Mouse (Mus musculus): ENCODE data around the gene Pecam1.
"Not testable (repeated sequence)": the region's sequence is repeated elsewhere in the genome, so short reads cannot be mapped to it uniquely, and the experiment has no call there.

Gene Pecam1

GRCm38 (mm10) chr11:106770195-106770974, 20.0 kb upstream of the Pecam1 start:
- DNase-seq (ENCODE audit: low spot score), result no peak

GRCm38 (mm10) chr11:106767516-106767915, 17.1 kb upstream of the Pecam1 start:
- DNase-seq (ENCODE audit: low spot score), result no peak

DNA sequence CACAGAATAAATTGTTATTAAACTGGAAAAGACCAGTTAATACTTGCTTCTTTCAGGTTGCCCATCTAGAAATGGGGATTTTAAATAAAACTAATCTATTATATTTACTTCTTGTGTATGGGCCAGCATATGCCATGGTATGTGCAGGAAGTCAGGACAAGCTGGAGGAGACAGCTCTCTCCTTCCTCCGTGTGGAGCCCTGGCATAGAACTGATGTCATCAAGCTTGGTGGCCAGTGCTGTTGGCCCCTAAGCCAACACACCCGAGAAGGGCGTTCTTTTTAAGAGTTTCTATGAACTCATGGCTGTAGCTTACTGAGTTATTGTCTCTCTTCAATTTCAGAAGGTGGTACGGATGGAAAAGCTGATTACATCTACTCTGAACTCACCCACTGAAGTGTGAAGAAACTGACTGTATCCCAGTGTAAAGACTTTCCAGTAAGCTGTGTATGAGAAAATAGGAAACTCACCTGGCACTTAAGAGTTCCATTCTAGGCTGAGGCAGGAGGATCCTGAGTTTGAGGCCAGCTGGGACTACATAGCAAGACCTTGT, 16.3 kb upstream of the Pecam1 start:
- no peak for DNase-seq (ENCODE audit: low spot score)

GRCm38 (mm10) chr11:106762800-106763185, 12.4 kb upstream of the Pecam1 start:
- no peak for DNase-seq (ENCODE audit: low spot score)

DNA sequence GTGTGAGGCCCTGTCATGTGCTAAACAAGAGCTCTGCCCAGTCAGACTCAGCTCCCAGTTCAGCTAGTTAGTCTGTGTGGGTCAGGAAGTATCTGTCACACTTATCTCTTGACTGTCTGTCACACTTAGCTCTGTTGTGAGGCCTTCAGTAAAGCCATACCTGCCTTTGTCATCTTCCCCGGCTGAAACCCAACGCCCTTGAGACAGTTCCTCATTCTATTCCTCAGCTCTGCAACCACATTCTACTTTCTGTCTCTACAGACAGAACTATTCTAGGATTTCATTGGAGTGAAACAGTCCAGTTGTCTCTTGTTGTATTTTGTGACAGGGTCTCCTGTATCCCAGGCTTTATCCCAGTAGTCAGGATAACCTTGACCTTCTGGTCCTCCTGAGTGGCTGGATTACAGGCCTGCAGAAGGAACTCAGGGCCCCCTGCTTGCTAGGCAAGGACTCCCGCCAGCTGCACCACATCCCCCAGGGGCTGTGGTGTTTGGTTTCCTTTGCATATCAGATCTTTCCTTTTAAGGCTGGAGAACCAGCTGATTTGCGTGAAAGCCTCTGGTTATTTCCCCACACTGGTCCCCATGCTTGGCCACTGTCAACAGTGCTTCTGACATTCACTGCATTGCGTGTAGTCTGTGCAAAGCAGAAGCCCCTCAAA, 11.8 kb upstream of the Pecam1 start:
- no peak for DNase-seq (ENCODE audit: low spot score)

DNA sequence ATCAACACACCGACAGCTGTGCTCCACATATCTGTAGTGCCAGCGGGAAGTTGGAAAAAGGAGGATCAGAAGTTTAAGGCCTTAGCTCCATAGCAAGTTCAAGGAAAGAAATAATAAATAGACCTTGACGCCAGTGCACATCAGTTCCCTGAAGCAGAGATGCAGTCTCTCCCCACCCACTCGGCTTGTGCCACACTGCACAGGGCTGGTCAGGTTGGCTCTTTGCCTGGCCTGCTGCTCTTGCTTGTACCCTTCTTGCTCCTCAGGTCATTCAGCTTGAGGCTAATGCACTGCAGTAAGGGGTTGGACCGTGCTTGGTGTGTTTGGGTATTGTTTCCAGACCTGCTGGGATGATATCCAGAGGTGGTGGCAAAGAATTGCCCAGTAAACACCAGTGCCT, 10.1 kb upstream of the Pecam1 start:
- DNase-seq (ENCODE audit: low spot score), result no peak

DNA sequence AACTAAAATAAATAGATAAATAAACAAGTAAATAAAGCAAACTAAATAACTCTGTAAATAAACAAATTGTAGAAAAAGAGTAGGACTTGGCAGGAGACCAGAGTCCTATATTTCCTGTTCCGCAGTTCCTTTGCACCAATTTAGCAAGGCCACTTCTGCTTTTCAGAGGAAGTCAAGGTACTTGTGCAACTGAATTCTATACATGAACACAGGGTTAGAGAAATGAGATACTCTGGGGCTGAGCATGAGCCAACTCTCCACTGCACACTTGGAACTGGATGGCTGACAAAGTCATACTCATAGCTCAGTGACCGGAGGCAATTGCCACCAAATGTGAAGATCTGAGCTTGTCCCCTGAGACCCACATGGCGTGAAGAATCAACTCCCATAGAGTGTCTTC, 8.6 kb upstream of the Pecam1 start:
- no peak for DNase-seq (ENCODE audit: low spot score)

GRCm38 (mm10) chr11:106755583-106755982, 5.2 kb upstream of the Pecam1 start:
- no peak for DNase-seq (ENCODE audit: low spot score)

- no peak for DNase-seq (ENCODE audit: low spot score)
Observed at GRCm38 (mm10) chr11:106753314-106753713, 2.9 kb upstream of the Pecam1 start.

GRCm38 (mm10) chr11:106752103-106752502, 1.7 kb upstream of the Pecam1 start:
- no peak for DNase-seq (ENCODE audit: low spot score)

DNA sequence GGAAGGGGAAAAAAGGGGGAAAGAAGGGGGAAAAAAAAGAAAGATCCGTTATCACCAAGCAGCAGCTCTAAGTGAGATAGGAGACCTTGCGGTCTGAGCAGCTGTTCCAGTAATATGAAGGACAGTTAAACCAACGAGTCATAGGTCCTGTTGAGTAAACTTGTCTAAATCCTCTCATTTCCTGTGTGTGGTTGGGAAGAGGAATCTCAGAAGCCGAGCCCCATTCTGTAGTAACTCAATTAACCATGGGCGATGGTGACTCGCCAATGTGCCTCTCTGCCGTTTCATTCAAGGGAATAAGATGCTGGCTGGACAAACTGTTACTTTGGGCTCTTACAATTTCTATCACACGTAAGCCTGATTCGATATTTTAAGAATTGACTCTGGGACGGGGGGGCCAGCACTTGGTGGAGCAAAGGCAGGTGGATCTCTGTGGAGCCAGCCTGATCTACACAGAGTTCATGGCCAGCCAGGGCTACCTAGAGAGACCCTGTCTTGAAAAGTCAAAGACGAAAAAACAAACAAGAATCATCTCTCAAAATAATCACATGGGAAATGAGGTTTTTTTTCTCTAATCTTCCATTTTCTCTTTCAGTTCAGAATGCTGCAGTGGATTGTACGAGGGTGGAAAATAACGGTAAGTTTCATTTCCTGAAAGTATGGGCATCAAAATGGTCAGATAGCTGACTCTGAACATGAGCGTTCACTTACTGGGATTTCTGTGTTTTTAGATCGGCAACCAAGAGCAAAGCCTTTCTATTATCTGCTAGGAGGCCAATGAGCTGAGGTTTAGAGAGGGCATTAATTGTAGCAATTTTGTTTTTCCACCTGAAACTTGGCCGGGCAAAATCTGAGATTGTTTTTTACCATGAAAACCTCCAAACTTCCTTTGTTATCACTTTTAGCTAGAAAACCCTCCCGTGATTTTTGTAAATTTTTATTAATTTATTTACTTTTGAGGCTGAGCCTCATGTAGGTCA, 901 bp upstream of the Pecam1 start, which contains the start of gene Milr1:
Milr1 (plus strand) TSS at position 188 of the 980 bp plus-strand sequence.
- no peak for DNase-seq (ENCODE audit: low spot score)

- DNase-seq (ENCODE audit: low spot score), result not testable (repeated sequence)
Observed at GRCm38 (mm10) chr11:106749557-106750120, 789 bp downstream of the Pecam1 start.

- DNase-seq (ENCODE audit: low spot score), result no peak
Observed at GRCm38 (mm10) chr11:106744949-106745348, 5.5 kb downstream of the Pecam1 start.

DNA sequence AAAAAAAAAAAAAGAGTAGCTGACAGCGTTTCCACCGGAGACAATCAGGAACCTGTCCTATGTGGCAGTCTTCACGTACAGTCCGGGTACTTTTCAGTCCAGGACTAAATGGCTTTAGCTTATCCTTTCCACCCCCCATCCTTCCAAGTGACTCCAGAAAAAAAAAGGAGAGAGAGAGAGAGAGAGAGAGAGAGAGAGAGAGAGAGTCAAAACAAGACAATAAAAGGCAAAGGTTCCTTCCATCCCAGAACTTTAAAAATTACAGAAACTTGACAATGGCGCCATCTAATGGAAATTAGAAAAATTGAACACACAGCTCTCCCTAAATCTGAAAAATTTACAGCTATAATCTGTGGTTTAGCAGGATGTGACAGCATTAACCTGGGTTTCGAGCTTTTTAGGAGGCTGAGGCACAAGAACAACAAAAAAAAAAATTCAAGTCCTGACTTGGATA, 8.0 kb downstream of the Pecam1 start:
- DNase-seq (ENCODE audit: low spot score), result no peak

DNA sequence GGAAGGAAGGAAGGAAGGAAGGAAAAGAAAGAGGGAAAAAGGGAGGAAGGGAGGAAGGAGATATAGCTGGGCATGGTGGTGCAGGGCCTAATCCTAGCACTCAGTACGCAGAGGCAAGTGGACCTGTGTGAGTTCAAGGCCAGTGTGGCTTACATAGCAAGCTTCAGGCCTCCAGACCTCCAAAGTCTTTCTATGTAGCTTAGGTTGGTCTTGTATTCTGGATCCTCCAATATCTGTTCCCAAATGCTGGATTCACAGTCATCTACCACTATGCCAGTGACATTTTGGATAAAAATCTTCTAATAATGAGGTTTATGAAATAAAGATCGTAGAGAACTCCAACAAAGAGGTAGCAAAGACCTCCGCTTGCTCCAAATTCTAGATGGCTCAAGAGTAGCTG, 8.6 kb downstream of the Pecam1 start:
- no peak for DNase-seq (ENCODE audit: low spot score)

- no peak for DNase-seq (ENCODE audit: low spot score)
Observed at GRCm38 (mm10) chr11:106741232-106741631, 9.2 kb downstream of the Pecam1 start.

DNA sequence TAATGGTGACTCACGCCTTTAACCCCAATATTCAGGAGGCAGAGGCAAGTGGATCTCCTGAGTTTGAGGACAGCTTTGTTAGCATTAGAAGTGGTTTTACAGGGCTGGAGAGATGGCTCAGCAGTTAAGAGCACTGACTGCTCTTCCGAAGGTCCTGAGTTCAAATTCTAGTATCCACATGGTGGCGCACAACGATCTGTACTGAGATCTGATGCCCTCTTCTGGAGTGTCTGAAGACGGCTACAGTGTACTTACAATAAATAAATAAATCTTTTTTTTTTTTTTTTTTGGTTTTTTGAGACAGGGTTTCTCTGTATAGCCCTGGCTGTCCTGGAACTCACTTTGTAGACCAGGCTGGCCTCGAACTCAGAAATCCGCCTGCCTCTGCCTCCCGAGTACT, 9.7 kb downstream of the Pecam1 start:
- not testable (repeated sequence) for DNase-seq (ENCODE audit: low spot score)

DNA sequence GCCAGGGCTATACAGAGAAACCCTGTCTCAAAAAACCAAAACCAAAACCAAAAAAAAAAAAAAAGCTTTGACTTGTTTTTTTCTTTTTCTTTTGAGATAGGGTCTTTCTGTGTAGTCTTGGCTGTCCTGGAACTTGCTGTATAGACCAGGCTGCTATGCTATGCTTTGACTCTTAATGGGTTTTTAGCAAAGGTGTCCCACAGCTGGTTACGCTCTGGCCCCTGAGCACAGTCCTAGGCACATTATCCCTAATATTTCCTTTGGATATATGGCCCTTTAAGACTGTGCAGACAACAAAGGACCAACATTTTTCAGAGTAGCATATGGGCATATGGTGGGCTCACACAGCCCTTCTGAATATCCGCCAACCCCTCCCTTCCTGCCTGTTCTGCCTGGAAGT, 11.3 kb downstream of the Pecam1 start:
- no peak for DNase-seq (ENCODE audit: low spot score)

DNA sequence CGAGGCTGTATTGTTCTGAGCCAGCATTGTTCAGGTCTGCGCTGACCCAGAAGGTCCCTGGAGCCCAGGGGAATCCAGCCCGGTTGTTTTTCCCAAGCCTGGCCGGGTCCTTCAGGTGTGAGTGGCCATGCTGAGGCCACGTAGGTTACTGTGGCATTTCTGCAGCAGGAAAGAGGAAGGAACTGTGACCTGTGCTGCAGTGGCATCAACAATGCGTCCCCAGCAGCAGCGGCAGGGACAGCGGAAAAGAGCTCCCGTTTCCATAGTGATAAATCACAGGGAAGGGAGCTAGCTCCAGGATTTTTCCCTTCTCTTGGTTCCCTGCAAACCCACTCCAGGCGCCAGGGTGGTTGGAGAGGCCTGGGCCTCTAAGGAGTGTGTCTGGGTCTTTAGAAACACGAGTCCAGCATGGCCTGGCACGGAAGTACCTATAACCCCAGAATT, 13.2 kb downstream of the Pecam1 start:
- no peak for DNase-seq (ENCODE audit: low spot score)

GRCm38 (mm10) chr11:106736614-106737013, 13.8 kb downstream of the Pecam1 start:
- no peak for DNase-seq (ENCODE audit: low spot score)

DNA sequence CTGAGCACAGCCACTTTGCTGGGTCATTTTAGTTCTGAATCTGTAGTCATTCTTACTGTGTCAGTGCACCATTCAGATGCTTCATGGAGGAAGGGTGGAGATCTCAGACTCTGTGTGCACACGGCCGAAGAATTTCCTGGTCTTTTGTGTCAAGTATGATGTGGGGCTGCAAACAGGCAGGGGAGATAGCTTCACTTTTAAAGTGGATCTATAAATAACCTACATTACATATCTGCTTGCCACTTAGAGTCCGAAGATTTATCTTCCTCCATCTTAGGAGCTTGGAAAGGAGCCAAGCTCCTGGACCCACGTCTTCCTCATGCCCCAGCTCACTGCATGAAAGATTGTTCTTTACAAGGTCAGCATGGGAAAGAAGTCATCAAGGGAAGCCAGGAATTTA, 19.7 kb downstream of the Pecam1 start:
- DNase-seq (ENCODE audit: low spot score), result no peak

DNA sequence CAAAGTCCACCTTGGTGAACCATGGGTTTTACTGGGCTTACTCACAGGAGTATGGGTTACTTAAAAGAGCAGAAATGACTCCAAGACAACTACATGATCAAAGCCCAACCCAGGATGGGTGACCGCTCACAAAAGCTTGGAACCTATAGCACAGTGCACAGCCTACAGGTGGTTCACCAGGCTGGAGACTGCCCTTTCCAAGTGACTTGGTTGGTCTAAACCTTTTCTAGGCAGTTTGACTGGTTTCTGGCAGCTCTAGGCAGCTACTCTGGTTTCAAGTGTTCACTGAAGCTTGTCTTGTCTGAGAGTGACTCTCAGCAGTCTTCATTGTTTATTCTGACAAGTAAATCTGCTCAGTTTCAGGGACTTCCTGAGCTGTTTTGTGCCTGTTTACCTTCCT, 20.8 kb downstream of the Pecam1 start:
- DNase-seq (ENCODE audit: low spot score), result no peak

Data from ovary, postnatal 14 days (tissue).